ENCODE assay signal across 23 mouse cellular contexts in genomic region chr10:44892124-44892523, GRCm38 (mm10).
A peak's percentile ranks its signal among the peaks of the same experiment; 100 is the strongest.
DNase-seq lines count a peak whose midpoint lies in the region; ATAC-seq and TF ChIP-seq lines count a peak whose summit lies in the region.
"Had no signal": no experiment of that assay in that cellular context is flagged by ENCODE, and none has a peak within 500 bp of the region (broad histone marks: within the 10 kb centered on the region; RNA-seq: fewer than 3 reads in every experiment).

No protein-coding gene starts in this region.

- H3K9me3 ChIP-seq in intestine, embryonic 15.5 days: no peaks in the 10 kb centered on the region
- no peaks in the 10 kb centered on the region for H3K9me3 ChIP-seq in intestine, postnatal 0 days (ENCODE audit: control insufficient read depth)
- H3K9me3 ChIP-seq in ES-E14 (ENCODE audit: control insufficient read depth, insufficient read depth, low read depth, low read length): no peaks in the 10 kb centered on the region
- no peaks in the 10 kb centered on the region for H3K9me3 ChIP-seq in intestine, embryonic 16.5 days (ENCODE audit: control insufficient read depth, low read length)
- H3K9me3 ChIP-seq: embryonic facial prominence, embryonic 12.5 days; forebrain, embryonic 12.5 days; forebrain, embryonic 15.5 days; hindbrain, embryonic 12.5 days; hindbrain, embryonic 15.5 days had no signal

- no peak overlapping the region for H3K9ac ChIP-seq in intestine, embryonic 15.5 days
- no peak overlapping the region for H3K9ac ChIP-seq in intestine, postnatal 0 days (ENCODE audit: low read depth, low read length)
- H3K9ac ChIP-seq in ES-E14 (ENCODE audit: insufficient read depth, low read depth, low read length, poor library complexity, severe bottlenecking): no peak overlapping the region
- no peak overlapping the region for H3K9ac ChIP-seq in intestine, embryonic 16.5 days (ENCODE audit: low read depth, low read length)
- H3K9ac ChIP-seq: embryonic facial prominence, embryonic 12.5 days; forebrain, embryonic 12.5 days; forebrain, embryonic 15.5 days; hindbrain, embryonic 12.5 days; hindbrain, embryonic 15.5 days had no signal

- ATAC-seq in intestine, embryonic 15.5 days: peak; percentile 58
- ATAC-seq in intestine, postnatal 0 days: no peak
- ATAC-seq in intestine, embryonic 16.5 days: 0 out of 2 replicates have a peak, but pooled peaks have one; percentile 42
- ATAC-seq: forebrain, embryonic 15.5 days; Patski had no signal

- no peaks in the 10 kb centered on the region for H3K36me3 ChIP-seq in intestine, embryonic 15.5 days
- no peaks in the 10 kb centered on the region for H3K36me3 ChIP-seq in intestine, postnatal 0 days (ENCODE audit: control insufficient read depth, insufficient read depth)
- no peaks in the 10 kb centered on the region for H3K36me3 ChIP-seq in ES-E14 (ENCODE audit: control insufficient read depth, insufficient read depth, low read length, poor library complexity, severe bottlenecking)
- H3K36me3 ChIP-seq in intestine, embryonic 16.5 days (ENCODE audit: control insufficient read depth, insufficient read depth, low read length): no peaks in the 10 kb centered on the region
- H3K36me3 ChIP-seq: embryonic facial prominence, embryonic 12.5 days; forebrain, embryonic 12.5 days; forebrain, embryonic 15.5 days; hindbrain, embryonic 12.5 days; hindbrain, embryonic 15.5 days had no signal

- H3K27me3 ChIP-seq in intestine, embryonic 15.5 days (replicated peaks): no peaks in the 10 kb centered on the region
- H3K27me3 ChIP-seq in intestine, postnatal 0 days (replicated peaks; ENCODE audit: control insufficient read depth, insufficient read depth, low read length): no peaks in the 10 kb centered on the region
- H3K27me3 ChIP-seq in intestine, embryonic 16.5 days (replicated peaks; ENCODE audit: control insufficient read depth, insufficient read depth, low read length): no peaks in the 10 kb centered on the region
- H3K27me3 ChIP-seq: embryonic facial prominence, embryonic 12.5 days; hindbrain, embryonic 12.5 days; hindbrain, embryonic 15.5 days; Patski had no signal

- no peak overlapping the region for H3K4me2 ChIP-seq in intestine, embryonic 15.5 days (replicated peaks)
- H3K4me2 ChIP-seq in intestine, postnatal 0 days (replicated peaks; ENCODE audit: low read depth): no peak overlapping the region
- H3K4me2 ChIP-seq in intestine, embryonic 16.5 days (ENCODE audit: low read depth, low read length): no peak overlapping the region
- H3K4me2 ChIP-seq: embryonic facial prominence, embryonic 12.5 days; forebrain, embryonic 12.5 days; forebrain, embryonic 15.5 days; heart, embryonic 11.5 days; hindbrain, embryonic 12.5 days; hindbrain, embryonic 15.5 days had no signal

- DNase-seq in ES-E14 (ENCODE audit: low read depth, low spot score): peak; percentile 28
- peak; percentile 51 for DNase-seq in ZHBTc4 (ENCODE audit: low read depth, low spot score)
- no peak for DNase-seq in gastrocnemius, adult 18-20 months (ENCODE audit: low spot score)
- DNase-seq in layer of hippocampus, postnatal 14 days (ENCODE audit: low spot score in 2 of 2): no peak
- DNase-seq in MN1 (ENCODE audit: low spot score): no peak
- DNase-seq: adrenal gland, postnatal 10 days; adrenal gland, postnatal 36 days; cerebellum, adult 18-20 months; cerebellum, adult 9-10 months; cerebellum, postnatal 14 days; gastrocnemius, adult 2 months; gastrocnemius, postnatal 14 days had no signal

- H3K27ac ChIP-seq in intestine, embryonic 15.5 days: no peak overlapping the region
- H3K27ac ChIP-seq in intestine, postnatal 0 days (ENCODE audit: low read depth, low read length): no peak overlapping the region
- no peak overlapping the region for H3K27ac ChIP-seq in ES-E14 (ENCODE audit: insufficient read depth, low read depth, low read length, poor library complexity, severe bottlenecking)
- no peak overlapping the region for H3K27ac ChIP-seq in intestine, embryonic 16.5 days (ENCODE audit: low read length)
- H3K27ac ChIP-seq: embryonic facial prominence, embryonic 12.5 days; forebrain, embryonic 12.5 days; forebrain, embryonic 15.5 days; gastrocnemius, adult 2 months; hindbrain, embryonic 12.5 days; hindbrain, embryonic 15.5 days had no signal

- H3K4me1 ChIP-seq in intestine, embryonic 15.5 days (replicated peaks): peaks cover 3% of the 10 kb centered on the region; the same call in 1 of the 2 replicates
- H3K4me1 ChIP-seq in intestine, postnatal 0 days (replicated peaks; ENCODE audit: control insufficient read depth, insufficient read depth, low read length): no peaks in the 10 kb centered on the region
- H3K4me1 ChIP-seq in ES-E14 (ENCODE audit: control insufficient read depth in 2 of 2, insufficient read depth in 2 of 2, low read length in 2 of 2, poor library complexity in 1 of 2): no peaks in the 10 kb centered on the region; a peak in 1 of 4 replicates
- H3K4me1 ChIP-seq in intestine, embryonic 16.5 days (ENCODE audit: control insufficient read depth, insufficient read depth, low read length): no peaks in the 10 kb centered on the region

- in situ Hi-C loops in ES-E14 (cut with MboI; ENCODE audit: low sequenced_read_pairs in 2 of 2, unreplicated experiment in 2 of 2): no loop called here

- H3K4me3 ChIP-seq in intestine, embryonic 15.5 days (replicated peaks): no peak overlapping the region
- no peak overlapping the region for H3K4me3 ChIP-seq in intestine, postnatal 0 days (ENCODE audit: low read depth, low read length)
- H3K4me3 ChIP-seq in ES-E14 (ENCODE audit: insufficient read depth in 1 of 2, low read depth in 1 of 2, low read length in 2 of 2, poor library complexity in 1 of 2, severe bottlenecking in 1 of 2): no peak overlapping the region
- H3K4me3 ChIP-seq in intestine, embryonic 16.5 days (ENCODE audit: low read length): no peak overlapping the region
- H3K4me3 ChIP-seq: embryonic facial prominence, embryonic 12.5 days; erythroblast, embryonic 14.5 days; forebrain, embryonic 12.5 days; forebrain, embryonic 15.5 days; gastrocnemius, adult 2 months; hindbrain, embryonic 12.5 days; hindbrain, embryonic 15.5 days had no signal

- no peak for TF ChIP-seq CTCF in intestine, postnatal 0 days (IDR thresholded peaks at IDR 0.05; ENCODE audit: low read depth)

- 58% methylated on average over 6 of the region's 6 CpGs for WGBS in intestine, embryonic 15.5 days
- WGBS in intestine, postnatal 0 days: 54% methylated on average over 6 of the region's 6 CpGs
- 61% methylated on average over 6 of the region's 6 CpGs for WGBS in intestine, embryonic 16.5 days

TF ChIP-seq in ES-E14, 5 proteins besides CTCF, POLR2A, EP300 and RAD21:
- TF ChIP-seq MAFK (IDR thresholded peaks at IDR 0.05; ENCODE audit: insufficient read depth, low read depth, low read length): no peak
- no peak for TF ChIP-seq HCFC1 (IDR thresholded peaks at IDR 0.05; ENCODE audit: borderline replicate concordance, insufficient read depth, low read length)
- no peak for TF ChIP-seq CHD2 (IDR thresholded peaks at IDR 0.05; ENCODE audit: low read depth, low read length)
- TF ChIP-seq ZNF384 (IDR thresholded peaks at IDR 0.05; ENCODE audit: low read depth, low read length): no peak
- TF ChIP-seq ZC3H11A (IDR thresholded peaks at IDR 0.05; ENCODE audit: borderline replicate concordance, low read depth, low read length): no peak
TF ChIP-seq in ES-E14: peak in this region for 0.

Comparison
In these comparisons a context has a peak if more than half of its experiments do, and no peak if none do; other contexts are left out.
1. DNase-seq: peak in ES-E14 (single experiment) and ZHBTc4 (single experiment); none in gastrocnemius, adult 18-20 months (single experiment), layer of hippocampus, postnatal 14 days (0 of 2) and MN1 (single experiment).